Mouse (Mus musculus) kidney, adult 2 months (tissue): ENCODE results near the gene Hic2.

Source experiments
- CTCF ChIP-seq: fragments of 200-500 bp; conservative IDR thresholded peaks from 2 replicates; pipeline ENCODE4 v1.5.1; 2011; ENCODE audit warnings: low read depth, mild to moderate bottlenecking, control low read depth, low read length, moderate library complexity, mixed read lengths; ENCODE audit not compliant: insufficient read depth, insufficient read length
- POLR2A ChIP-seq: fragments of 200-500 bp; IDR thresholded peaks from one replicate; pipeline ENCODE4 v1.6.1; 2011; ENCODE audit warnings: low read depth, low read length, control low read depth

GRCm38 (mm10) chr16:17249135-17249534 is 15.8 kb downstream of the Hic2 start:
- TF ChIP-seq CTCF = no peak
- no peak for TF ChIP-seq POLR2A
